Mouse (Mus musculus) lung, embryonic 14.5 days (tissue): ENCODE measurements around the gene Ubash3b. TPM values are rescaled to one million over a fixed set of nuclear protein-coding genes. Genes with fewer than 3 reads are reported as not detected.

Source experiments
- ATAC-seq: fragments of 200-750 bp; cut with Nextera tagmentation; 2 replicates; pipeline ENCODE4 v1.8.0; 2017; ENCODE audit warnings: mild to moderate bottlenecking, moderate TSS enrichment, moderate library complexity; ENCODE audit not compliant: insufficient read depth
- DNase-seq: peaks from one replicate; pipeline ENCODE4 v3.0.0-alpha.2; 2015
- H3K27ac ChIP-seq: fragments of 300-500 bp; sonication (generic); 2 replicates; pipeline ENCODE4 v1.5.1; 2014; ENCODE audit warnings: low read depth, mild to moderate bottlenecking, moderate library complexity
- H3K27me3 ChIP-seq: fragments of 300-500 bp; sonication (generic); 2 replicates; pipeline ENCODE4 v1.6.1; 2014; ENCODE audit warnings: low read length, control low read depth; ENCODE audit not compliant: insufficient read depth
- H3K36me3 ChIP-seq: fragments of 300-500 bp; sonication (generic); 2 replicates; pipeline ENCODE4 v1.6.1; 2014; ENCODE audit warnings: control low read depth; ENCODE audit not compliant: insufficient read depth
- H3K4me1 ChIP-seq: fragments of 300-500 bp; sonication (generic); 2 replicates; pipeline ENCODE4 v1.6.1; 2014; ENCODE audit warnings: antibody characterized with exemption, control low read depth; ENCODE audit not compliant: insufficient read depth
- H3K4me2 ChIP-seq: fragments of 300-500 bp; sonication (generic); 2 replicates; pipeline ENCODE4 v1.6.1; 2014; ENCODE audit warnings: mild to moderate bottlenecking
- H3K4me3 ChIP-seq: fragments of 300-500 bp; sonication (generic); 2 replicates; pipeline ENCODE4 v1.5.1; 2014; ENCODE audit warnings: low read depth, low read length
- H3K9ac ChIP-seq: fragments of 300-500 bp; sonication (generic); 2 replicates; pipeline ENCODE4 v1.6.1; 2014
- H3K9me3 ChIP-seq: fragments of 300-500 bp; sonication (generic); 2 replicates; pipeline ENCODE4 v1.6.1; 2016; ENCODE audit warnings: low read depth, low read length, control low read depth
- CTCF ChIP-seq: IDR thresholded peaks from 2 replicates; pipeline ENCODE4 v1.5.1; 2016; ENCODE audit warnings: antibody characterized with exemption, low read depth
- WGBS: fragments of 180-500 bp; shearing (Covaris S2); extraction: QIAGEN DNeasy Blood & Tissue Kit; methylation state at CpG from one replicate; pipeline ENCODE4 v1.1.7; 2014; 5-methylcytosine and 5-hydroxymethylcytosine counted together
- polyA plus RNA-seq: library from polyadenylated mRNA; unstranded; fragments of >200 nt; fragmentation: Nextera tagmentation; extraction: Ambion mirVana; gene quantifications from 2 replicates; pipeline ENCODE4 v1.2.1, GENCODE M21; 2014

Ubash3b gene
- polyA plus RNA-seq, 1 experiment from 2014 or later = 8.0 TPM

DNA sequence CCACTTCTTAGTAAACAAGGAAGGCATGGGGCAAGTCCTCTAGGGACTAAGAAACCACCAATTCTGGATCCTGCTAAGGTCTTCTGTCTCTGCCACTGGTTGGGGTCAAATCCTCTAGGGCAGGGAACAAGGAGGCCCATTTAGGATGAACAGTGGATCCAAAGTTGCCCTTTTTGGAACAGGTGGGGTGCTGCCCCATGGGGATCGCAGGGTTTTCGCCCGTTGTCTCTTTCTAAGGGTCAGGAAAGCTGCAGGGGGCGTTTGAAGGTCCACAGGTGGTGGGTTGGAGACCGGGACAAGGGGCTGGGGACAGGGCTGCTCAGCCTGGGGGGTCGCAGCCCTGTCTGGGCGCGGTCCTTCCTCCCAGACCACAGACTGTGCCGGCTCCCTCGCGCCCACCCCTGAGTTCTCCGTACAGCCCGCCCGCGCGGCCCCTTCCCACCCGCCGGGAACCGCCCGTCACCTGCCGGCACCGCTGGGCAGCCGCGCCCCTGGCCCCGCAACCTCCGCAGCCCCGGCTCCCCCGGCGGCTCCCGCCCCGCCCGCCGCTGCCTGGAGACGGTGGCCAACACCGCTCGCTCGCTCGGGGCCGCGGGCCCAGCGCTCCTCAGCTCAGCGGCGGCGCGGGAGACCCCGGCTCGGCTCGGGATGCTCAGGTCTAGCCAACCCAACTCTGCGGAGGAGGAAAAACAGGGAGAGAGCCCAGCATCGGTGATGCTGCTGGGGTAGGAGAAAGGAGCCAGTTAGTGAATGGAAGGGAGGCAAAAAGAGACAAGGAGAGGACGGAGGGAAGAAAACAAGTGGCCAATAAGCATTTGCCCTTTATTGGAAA lies 197.7 kb downstream of the Ubash3b start, which contains the start of gene Jhy:
TSS of gene Jhy (minus strand) at position 533 of the 832 bp plus-strand sequence.
- DNase-seq = no peak
- Histone ChIP-seq H3K9me3 (no peaks in the 10 kb centered on the region), H3K36me3 (no peaks in the 10 kb centered on the region), H3K4me1 (no peaks in the 10 kb centered on the region), H3K27ac (no peak within 1 kb of the TSS), H3K27me3 (peaks cover 30% of the 10 kb centered on the region), H3K4me3 (peak within 1 kb of the TSS; percentile 38), H3K9ac (peak within 1 kb of the TSS; percentile 9; the same call in 1 of the 2 replicates), H3K4me2 (peak within 1 kb of the TSS; percentile 65)
- no peak for TF ChIP-seq CTCF
- WGBS = 1% methylated on average over 43 of the region's 51 CpGs
- ATAC-seq = no peak; the same call in 1 of the 2 replicates

DNA sequence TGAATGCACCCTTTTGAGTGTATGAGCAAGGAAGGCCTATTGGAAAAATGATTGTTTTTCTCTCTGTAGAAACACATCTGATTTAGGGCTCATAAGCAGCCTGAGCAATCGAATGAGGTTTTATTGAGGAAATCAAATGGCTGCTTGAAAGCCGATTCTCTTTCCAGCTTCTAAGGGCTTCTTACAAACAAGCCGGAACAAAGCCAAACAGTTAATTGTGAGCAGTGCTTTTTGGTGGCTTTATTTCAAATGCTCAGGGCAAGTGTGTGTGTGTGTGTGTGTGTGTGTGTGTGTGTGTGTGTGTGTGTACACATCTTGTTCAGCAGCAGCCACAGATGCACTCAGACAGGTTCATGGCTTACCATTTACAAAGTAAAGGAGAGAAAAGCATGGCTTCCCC lies 200.1 kb downstream of the Ubash3b start:
- TF ChIP-seq CTCF = no peak
- 76% methylated on average over 3 of the region's 3 CpGs for WGBS
- DNase-seq = no peak
- ATAC-seq = no peak
- Histone ChIP-seq H3K36me3 (no peaks in the 10 kb centered on the region), H3K27me3 (peaks cover 30% of the 10 kb centered on the region), H3K9ac (no peak overlapping the region), H3K4me1 (no peaks in the 10 kb centered on the region), H3K4me2 (no peak overlapping the region), H3K27ac (no peak overlapping the region), H3K9me3 (no peaks in the 10 kb centered on the region), H3K4me3 (no peak overlapping the region)

Other genes with a start within 250 kb of the Ubash3b start
- gene Jhy, start 197.6 kb downstream of the Ubash3b start, polyA plus RNA-seq = 0.30 TPM in 1 of 2 replicates, not detected in the other
- gene Crtam, start 157.1 kb downstream of the Ubash3b start, polyA plus RNA-seq = 0.07 and 0.09 TPM in 2 replicates